Comparison of ENCODE assay signal across 8 mouse cellular contexts in genomic region chr12:3805852-3806251, GRCm38 (mm10). TPM values are rescaled to one million over a fixed set of nuclear protein-coding genes. Genes with fewer than 3 reads are reported as not detected.
DNase-seq lines count a peak whose midpoint lies in the region; ATAC-seq and TF ChIP-seq lines count a peak whose summit lies in the region.

Dnmt3a (plus strand) TSS chr12:3806007.

- DNase-seq in lung, adult 2 months, result no peak
- no peak for DNase-seq in lung, postnatal 36 days
- no peak for DNase-seq in gastrocnemius, postnatal 25 days
- no peak for DNase-seq in ovary, postnatal 14 days (ENCODE audit: low spot score)
- DNase-seq in urinary bladder, postnatal 4 days (ENCODE audit: low spot score in 2 of 2), result no peak

- ATAC-seq in inflammation-experienced regulatory T-cells, adult 6 months, result peak; percentile 5
- no peak for ATAC-seq in megakaryocyte progenitor cell, adult 5-6 weeks (replicated peaks; ENCODE audit: poor library complexity)

- peak within 1 kb of the TSS; percentile 50 for H3K27ac ChIP-seq in bone marrow macrophage, adult 2 months (ENCODE audit: insufficient read depth, low read depth, low read length)

- no peak for TF ChIP-seq POLR2A in lung, adult 2 months (IDR thresholded peaks at IDR 0.05; ENCODE audit: borderline replicate concordance, extremely low read depth, low read depth, low read length)
- TF ChIP-seq POLR2A in bone marrow macrophage, adult 2 months (IDR thresholded peaks at IDR 0.05; ENCODE audit: borderline replicate concordance, low read depth, low read length), result no peak

- WGBS in lung, adult 2 months, result 30% methylated on average over 4 of the region's 4 CpGs

- no peak for TF ChIP-seq CTCF in lung, adult 2 months (IDR thresholded peaks at IDR 0.05; ENCODE audit: insufficient read depth, low read length)
- no peak for TF ChIP-seq CTCF in bone marrow macrophage, adult 2 months (IDR thresholded peaks at IDR 0.05; ENCODE audit: low read depth, low read length)

- H3K4me1 ChIP-seq in lung, adult 2 months (ENCODE audit: control insufficient read depth, insufficient read depth, low read length), result peaks cover 16% of the 10 kb centered on the region
- H3K4me1 ChIP-seq in bone marrow macrophage, adult 2 months (ENCODE audit: control insufficient read depth, insufficient read depth, low read length), result peaks cover 31% of the 10 kb centered on the region

- H3K4me3 ChIP-seq in lung, adult 2 months (replicated peaks; ENCODE audit: extremely low read depth, low read depth, low read length), result peak within 1 kb of the TSS; percentile 64
- peak within 1 kb of the TSS; percentile 72 for H3K4me3 ChIP-seq in bone marrow macrophage, adult 2 months (ENCODE audit: insufficient read depth, low read length)

RNA-seq across cellular contexts. Expression of gene Dnmt3a, which starts in this region (rescaled TPM):
- 14.6 and 14.7 TPM in 2 replicates for polyA plus RNA-seq in lung, adult 2 months (2012; rRNA removed)
- 36.9 and 53.8 TPM in 2 replicates for polyA plus RNA-seq in bone marrow macrophage, adult 2 months (2012; ENCODE audit: insufficient read depth, insufficient read length, missing spikeins)
- total RNA-seq in gastrocnemius, postnatal 25 days (2021), result 100 to 1,000 TPM; 107 to 110 TPM
- 10 to 100 TPM; 16.8 to 25.5 (median 23.8) TPM for polyA plus RNA-seq in inflammation-experienced regulatory T-cells, adult 6 months (2017; shearing (Covaris generic))
- 12.1 and 19.4 TPM in 2 replicates for total RNA-seq in megakaryocyte progenitor cell, adult 5-6 weeks (2015)
- total RNA-seq in megakaryocyte progenitor cell, adult 5-6 weeks (2017), result 20.4 and 21.8 TPM in 2 replicates

Comparison
In these comparisons a context has a peak if more than half of its experiments do, and no peak if none do; other contexts are left out.
1. RNA of gene Dnmt3a (total RNA-seq): 107 to 110 TPM in gastrocnemius, postnatal 25 days; 12.1 to 21.8 TPM in megakaryocyte progenitor cell, adult 5-6 weeks; every median in the first group is over 4 times any median in the second.